Mouse (Mus musculus) T-helper 2 cell (primary cell): ENCODE data around the gene Babam1.

Experiments
- in situ Hi-C: fragments of 300-600 bp; cut with MboI, MseI; formaldehyde crosslinking; loops from one replicate; pipeline ENCODE4 v1.15.1; 2025; ENCODE audit warnings: high pct_unique_total_duplicates

Babam1 gene

DNA sequence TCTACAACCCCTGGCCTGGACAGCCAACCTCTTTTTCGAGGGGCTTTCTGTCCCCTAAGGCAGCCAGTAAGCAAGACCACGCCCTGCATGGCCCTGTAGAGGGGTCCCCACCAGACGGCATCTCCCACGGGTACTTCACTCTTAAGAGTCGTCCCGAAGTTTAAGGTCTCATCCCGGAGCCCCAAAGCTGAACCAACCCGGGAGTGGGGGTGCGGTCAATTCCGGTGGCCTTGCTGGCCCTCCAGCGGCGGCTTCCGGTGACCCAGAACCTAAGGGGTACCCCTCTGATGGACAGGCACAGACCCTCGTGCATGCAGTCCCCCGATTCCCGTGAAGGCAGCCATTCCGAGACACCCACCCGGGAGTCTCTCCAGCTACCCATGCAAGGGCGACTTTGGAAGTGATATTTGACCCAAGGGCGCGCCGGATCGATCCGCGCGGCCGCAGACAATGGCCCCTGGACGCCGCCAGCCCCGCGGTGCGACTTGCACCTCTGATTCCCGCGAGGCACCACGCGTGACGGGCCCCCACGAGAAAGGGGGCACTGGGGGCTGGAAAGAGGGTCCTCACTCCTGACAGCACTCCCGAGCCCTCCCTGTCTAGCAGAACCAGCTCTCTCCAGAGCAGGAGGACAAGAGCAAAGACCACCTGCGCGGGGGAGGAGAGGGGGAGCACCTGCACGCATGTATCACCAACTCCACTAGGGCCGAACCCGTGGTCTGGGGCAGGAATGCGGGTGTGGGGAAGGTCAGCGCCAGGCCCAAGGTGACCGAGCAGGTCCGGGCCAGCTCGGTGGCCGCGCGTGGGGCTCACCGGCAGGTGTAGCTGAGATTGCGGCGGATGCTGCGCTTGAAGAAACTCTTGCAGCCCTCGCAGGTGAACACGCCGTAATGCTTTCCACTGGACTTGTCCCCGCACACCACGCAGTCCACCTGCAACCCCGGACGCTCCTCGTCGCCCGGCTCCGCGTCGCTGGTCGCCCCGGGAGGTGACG, 16.2 kb upstream of the Babam1 start:
- in situ Hi-C loops = no loop called here

- in situ Hi-C loops = no loop called here
Observed at GRCm38 (mm10) chr8:71381421-71381970, 15.2 kb upstream of the Babam1 start, which contains the start of gene Nr2f6. Nr2f6 (minus strand) TSS chr8:71381960.

DNA sequence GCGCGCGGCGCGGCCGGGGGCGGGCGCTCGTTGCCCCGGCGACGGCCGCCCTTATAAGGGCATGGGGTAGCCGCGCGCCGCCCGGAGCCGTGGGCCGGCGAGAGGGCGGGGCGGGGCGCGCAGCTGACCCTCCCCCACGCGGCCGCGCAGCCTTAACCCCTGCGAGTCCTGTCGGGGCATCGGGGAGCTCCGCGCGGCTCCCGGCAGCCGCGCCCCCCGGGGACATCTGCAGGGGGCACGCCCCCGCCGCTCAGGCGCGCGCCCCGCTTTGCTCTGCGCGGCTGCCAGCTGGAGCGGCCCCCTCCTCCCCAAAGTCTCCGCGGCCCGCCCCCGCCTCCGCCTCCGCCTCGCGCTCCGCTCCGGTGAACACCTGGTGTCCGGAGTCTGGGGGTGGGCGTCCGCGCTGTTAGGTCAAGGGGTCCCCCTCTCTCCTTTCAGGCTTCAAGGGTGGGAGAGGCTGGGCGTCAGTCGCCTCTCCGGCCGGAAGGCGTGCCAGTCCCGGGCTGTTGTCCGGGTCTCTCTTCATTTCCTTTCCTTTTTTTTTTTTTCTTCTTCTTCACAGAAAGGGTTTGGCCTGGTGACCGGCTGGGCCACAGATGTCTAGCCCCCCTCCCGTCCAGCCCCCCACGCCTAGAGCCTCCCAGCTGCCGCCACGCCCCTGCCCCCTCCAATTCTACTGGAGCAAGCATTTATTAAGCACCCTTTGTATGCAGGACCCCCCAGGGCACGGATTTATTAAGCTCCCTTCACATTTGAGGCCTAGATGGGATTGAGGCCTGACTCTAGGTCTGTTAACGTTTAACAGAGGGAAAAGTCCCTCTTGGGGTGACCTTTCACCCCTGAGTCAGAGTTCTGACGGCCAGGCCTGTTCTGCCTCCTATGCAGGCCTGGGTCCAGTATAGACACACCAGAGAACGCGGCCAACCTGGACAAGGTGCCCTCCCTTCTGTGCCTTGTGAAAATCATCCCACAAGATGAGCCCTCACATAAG, 14.4 kb upstream of the Babam1 start:
- in situ Hi-C loops = no loop called here

DNA sequence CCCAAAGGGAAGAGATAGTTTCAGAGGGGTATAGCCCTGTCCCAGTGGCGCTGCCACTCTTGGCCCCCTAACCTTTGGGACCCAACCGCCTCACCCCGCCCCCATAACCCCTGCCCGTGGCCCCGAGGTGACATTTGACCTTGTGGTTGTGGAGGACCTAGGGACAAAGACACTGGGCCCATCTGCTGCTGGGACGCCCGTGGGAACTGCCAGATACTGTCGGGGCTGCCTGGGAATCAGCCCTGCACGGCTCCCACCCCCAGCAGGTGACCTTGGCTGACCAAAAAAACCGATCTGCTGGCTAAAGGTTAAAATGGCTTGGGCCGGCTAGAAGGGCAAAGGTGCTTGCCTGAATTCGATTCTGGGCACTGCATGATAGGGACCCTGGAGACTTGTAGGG, 13.3 kb upstream of the Babam1 start:
- in situ Hi-C loops = no loop called here

DNA sequence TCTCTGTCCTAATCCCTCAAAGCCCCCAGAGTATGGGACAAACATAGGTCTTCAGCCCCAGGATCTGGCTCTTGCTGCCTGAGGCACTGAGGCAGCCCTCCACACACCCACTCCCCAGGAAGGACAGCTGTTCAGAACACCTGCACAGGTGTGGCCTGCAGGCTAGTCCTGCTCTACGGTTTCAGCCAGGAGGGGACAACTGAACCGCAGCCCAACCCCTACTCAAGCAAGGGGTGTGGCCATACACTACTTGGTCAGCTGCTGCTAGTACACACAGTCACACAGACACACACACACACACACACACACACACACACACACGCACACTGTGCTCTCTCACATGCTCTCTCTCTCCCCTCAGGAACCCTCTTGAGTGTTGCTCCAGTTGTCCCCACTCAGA, 12.8 kb upstream of the Babam1 start:
- in situ Hi-C loops = no loop called here

- in situ Hi-C loops = no loop called here
Observed at GRCm38 (mm10) chr8:71385212-71385835, 11.3 kb upstream of the Babam1 start.

- in situ Hi-C loops = no loop called here
Observed at GRCm38 (mm10) chr8:71388267-71388666, 8.4 kb upstream of the Babam1 start.

- in situ Hi-C loops = no loop called here
Observed at GRCm38 (mm10) chr8:71391696-71392095, 5.0 kb upstream of the Babam1 start.

GRCm38 (mm10) chr8:71392391-71392790, 4.3 kb upstream of the Babam1 start:
- in situ Hi-C loops = no loop called here

DNA sequence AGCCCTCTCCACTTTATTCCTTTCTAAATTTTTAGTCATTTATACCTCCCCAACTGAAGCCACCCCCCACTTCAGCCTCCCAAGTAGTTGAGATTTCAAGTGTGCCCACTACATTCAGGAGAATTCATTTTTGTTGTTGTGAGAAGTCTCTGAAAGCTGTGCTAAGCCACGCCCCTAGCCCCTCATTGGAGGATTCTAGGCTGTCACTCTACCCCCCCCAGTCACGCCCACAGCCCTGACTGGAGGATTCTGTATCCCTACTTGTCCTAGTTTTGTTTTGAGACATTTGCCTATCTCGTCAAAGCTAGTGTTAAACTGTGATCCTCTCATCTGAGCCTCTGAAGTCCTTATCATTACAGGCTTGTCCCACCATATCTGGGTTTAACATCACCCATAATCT, 3.8 kb upstream of the Babam1 start:
- in situ Hi-C loops = no loop called here

- in situ Hi-C loops = no loop called here
Observed at GRCm38 (mm10) chr8:71394481-71394880, 2.2 kb upstream of the Babam1 start.

DNA sequence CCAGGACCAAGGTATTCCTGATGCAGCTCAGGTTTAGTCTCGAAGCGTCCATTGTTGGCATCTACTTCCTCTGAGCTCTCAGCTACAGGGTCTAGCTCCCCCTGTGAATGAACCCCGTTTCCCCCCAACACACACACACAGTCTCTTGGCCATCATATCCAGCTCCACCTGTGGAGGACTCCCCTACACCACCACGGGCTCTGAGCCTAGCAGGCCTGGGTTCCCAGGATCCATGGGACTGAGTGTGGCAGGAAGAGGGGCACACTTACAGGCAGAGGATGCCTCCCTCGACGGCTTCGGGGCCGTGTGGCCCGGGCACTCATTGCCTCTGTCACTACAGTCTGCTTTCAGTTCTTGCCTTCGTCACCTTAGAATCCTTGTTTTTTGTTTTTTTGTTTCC, 1.6 kb upstream of the Babam1 start:
- in situ Hi-C loops = no loop called here

- in situ Hi-C loops = no loop called here
Observed at GRCm38 (mm10) chr8:71395629-71396028, 1.0 kb upstream of the Babam1 start, which contains the start of gene Ushbp1. Ushbp1 (minus strand) TSS chr8:71395802.

DNA sequence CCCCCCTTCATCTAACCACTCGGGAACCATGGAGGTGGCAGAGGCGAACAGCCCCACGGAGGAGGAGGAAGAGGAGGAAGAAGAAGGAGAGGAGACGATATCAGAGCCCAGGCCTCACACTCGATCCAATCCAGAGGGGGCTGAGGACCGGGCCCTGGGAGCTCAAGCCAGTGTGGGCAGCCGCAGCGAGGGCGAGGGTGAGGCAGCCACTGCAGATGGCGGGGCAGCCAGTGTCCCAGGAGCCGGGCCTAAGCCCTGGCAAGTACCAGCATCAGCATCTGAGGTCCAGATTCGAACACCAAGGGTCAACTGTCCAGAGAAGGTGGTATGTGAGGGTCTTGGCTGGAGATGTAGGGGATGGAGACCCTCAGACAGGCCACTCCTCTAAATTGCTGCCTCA, 1.0 kb downstream of the Babam1 start:
- in situ Hi-C loops = no loop called here

DNA sequence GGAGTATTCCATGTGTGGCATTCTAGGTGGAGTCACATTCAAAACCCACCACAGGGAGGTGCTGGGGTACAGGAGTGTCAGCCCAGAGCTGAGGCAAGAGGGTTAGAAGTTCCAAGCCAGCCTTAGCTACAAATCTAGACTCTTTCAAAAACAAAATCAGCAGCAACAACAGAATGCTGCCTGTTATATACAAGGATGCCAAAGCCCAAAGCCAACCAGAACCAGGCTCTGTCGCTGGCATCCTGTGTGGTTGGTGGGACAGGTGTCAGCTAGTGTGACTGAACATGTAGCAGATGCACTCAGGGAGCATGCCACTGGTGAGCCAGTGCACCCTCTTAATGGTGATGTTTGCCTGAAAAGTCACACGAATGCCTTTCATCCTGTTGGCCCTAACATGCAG, 4.2 kb downstream of the Babam1 start:
- in situ Hi-C loops = no loop called here

- in situ Hi-C loops = no loop called here
Observed at GRCm38 (mm10) chr8:71401454-71401853, 4.8 kb downstream of the Babam1 start.

- in situ Hi-C loops = no loop called here
Observed at GRCm38 (mm10) chr8:71402446-71402964, 5.8 kb downstream of the Babam1 start.

DNA sequence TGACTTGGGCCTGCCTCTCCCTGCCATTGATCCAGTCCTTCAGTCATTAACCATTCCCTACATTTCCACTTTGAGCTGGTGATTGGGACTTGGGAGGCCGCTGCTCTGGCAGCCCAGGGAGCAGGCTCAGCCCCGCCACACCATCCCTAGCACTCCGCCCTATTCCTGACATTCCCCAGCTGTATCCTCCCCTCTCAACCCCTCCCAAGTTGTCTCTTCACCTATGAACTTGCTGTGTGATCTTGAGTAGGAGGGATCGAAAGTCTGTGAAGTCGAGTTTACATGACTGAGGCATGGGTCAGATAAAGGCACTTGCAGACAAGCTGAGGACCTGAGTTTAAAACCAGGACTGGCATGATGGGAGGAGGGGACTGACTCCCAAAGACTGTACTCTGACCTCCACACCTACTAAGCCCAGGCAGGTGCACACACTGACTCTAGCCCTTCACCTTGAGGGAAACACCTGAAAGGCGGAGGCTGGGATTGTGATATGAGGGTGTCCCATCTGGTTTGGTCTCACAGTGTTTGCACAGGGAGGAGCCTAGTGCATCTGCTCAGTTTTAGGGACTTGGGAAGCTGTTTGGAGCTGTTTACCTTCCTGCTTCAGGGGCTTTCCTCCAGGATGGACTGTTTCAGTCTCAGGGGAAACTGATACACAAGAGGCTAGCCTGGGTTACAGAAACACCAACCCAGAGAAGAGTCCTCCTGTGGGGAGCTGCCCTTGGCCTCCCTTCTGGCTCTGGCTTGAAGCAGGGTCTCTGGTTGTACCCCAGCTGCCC, 6.6 kb downstream of the Babam1 start:
- in situ Hi-C loops = no loop called here

DNA sequence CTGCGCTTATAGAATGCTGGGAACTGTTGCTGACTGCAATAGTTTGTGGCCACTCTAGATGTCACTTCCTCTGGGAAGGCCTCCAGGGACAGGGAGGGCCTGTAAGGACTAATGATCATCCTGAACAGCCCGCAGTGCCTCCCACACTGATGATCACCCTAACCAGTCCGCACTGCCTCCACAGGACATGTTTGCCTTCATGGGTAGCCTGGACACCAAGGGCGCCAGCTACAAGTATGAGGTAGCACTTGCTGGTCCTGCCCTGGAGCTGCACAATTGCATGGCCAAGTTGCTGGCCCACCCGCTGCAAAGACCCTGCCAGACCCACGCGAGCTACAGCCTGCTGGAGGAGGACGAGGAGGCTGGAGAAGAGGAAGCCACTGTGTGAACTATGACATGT, 7.3 kb downstream of the Babam1 start:
- in situ Hi-C loops = no loop called here

- in situ Hi-C loops = no loop called here
Observed at GRCm38 (mm10) chr8:71404951-71405351, 8.3 kb downstream of the Babam1 start.
